Mouse (Mus musculus) megakaryocyte, adult 5-6 weeks (primary cell): ENCODE data around the gene Rarres2. TPM values are rescaled to one million over a fixed set of nuclear protein-coding genes. Genes with fewer than 3 reads are reported as not detected.

Source experiments
- ATAC-seq: 2 replicates; pipeline ENCODE4 v1.8.0; 2016; ENCODE audit warnings: mild to moderate bottlenecking, inconsistent platforms; ENCODE audit not compliant: poor library complexity, severe bottlenecking
- total RNA-seq, 2 experiments: library from RNA; stranded (forward) in 1 of 2; stranded (reverse) in 1 of 2; fragments of 153-499, 151-499 nt in 1 of 2; fragments of 221-1000, 200-1000 nt in 1 of 2; gene quantifications; 2 replicates each; pipeline versions ENCODE4 v1.2.3 to v1.2.4; 2015 to 2017

Rarres2 gene
- total RNA-seq, 2 experiments from 2014 or later, result 0.15 to 0.74 TPM

DNA sequence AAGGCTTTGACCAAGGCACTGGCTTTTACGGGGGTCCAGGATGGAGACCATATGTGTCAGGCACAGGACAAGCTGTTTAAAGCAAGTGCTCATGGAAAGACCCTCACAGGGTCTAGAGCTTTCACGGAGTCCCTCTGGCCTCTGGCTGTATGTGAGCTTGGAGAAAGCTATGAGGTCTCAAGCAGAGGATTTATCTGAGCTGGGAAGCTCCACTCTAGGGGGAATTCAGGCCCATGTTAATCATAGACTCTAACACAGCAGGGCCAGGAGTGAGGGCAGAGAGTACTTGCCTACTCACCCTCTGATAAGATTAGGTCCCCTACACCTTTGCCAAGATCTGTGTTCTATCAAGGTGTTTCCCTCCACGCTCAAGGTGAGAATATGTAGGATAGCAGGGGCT, 30.0 kb downstream of the Rarres2 start:
- ATAC-seq, result no peak

DNA sequence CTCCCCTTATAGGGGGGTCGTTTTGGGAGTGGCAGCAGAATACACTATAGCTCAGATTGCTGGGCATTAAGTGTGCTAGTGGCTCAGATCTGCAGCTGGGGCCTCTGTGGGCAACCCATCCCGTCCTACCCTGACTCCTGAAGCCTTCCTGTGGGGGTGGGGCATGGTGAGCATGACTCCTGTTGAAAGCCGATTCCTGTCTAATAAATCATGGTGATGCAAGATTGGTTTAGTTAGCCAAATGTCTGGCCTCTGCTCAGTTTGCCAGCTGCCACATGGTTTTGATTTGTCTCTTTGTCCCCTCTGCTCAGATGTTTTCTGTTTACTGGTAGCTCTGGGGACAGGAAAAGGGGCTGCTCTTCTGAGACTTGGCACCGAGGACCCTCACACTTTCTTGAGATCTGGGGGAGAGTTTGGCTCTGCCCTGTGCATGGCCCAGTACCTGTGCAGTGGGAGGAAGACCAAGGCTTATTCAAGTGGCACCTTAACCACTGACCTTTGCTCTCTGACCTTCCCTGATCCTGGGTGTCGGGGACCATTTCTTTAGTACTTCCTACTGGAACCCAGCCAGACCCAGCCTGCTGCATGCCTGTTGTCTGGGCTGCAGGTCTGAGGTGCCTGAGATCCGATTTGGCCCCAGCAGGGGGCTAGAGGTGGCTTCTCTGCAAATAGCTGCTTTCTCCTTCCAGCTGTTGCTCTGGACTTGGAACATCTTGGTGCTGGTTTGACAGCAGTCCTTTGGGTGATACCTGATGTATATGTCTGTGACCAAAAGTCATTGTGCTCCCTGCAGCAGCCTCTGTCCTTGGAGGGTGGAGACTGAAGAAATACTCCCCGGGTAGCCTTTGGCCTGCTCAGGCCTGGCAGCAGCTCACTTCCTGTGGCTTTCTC, 30.8 kb downstream of the Rarres2 start:
- no peak for ATAC-seq

DNA sequence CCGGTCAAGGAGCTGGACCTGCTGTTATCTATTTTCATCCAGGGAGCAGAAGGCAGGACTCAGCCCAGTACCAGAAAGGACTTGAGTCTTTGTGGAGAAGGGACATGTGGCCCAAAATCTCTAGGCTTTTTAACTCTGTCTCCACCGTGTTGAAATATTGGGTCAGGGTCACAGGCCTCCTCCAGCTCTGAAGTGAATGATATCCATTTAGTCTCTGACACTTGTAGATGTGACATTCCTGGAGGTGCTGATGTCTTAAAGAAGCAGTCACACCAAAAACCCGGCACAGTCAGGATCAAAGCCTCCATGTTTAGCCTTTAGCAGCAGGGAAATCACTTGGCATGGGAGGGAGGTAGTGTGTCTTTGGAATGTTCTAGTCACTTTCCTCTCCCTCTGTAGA, 31.9 kb downstream of the Rarres2 start:
- ATAC-seq, result no peak

DNA sequence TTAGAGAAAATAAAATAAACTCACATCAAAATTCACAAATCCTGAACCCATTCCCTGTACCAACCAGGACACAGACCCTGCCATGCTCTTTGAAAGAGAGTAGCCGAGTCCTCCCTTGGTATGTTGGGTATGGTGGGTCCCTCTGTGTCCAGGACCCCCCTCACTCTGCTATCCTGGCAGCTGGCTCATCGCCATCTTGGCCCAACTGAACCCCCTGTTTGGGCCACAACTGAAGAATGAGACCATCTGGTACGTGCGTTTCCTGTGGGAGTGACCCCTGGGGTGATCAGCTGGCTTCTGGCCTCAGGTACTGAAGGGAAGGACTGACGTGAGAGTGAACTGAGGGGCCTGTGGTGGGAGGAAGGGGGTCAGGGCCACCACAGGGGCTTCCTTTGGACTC, 32.7 kb downstream of the Rarres2 start:
- no peak for ATAC-seq

DNA sequence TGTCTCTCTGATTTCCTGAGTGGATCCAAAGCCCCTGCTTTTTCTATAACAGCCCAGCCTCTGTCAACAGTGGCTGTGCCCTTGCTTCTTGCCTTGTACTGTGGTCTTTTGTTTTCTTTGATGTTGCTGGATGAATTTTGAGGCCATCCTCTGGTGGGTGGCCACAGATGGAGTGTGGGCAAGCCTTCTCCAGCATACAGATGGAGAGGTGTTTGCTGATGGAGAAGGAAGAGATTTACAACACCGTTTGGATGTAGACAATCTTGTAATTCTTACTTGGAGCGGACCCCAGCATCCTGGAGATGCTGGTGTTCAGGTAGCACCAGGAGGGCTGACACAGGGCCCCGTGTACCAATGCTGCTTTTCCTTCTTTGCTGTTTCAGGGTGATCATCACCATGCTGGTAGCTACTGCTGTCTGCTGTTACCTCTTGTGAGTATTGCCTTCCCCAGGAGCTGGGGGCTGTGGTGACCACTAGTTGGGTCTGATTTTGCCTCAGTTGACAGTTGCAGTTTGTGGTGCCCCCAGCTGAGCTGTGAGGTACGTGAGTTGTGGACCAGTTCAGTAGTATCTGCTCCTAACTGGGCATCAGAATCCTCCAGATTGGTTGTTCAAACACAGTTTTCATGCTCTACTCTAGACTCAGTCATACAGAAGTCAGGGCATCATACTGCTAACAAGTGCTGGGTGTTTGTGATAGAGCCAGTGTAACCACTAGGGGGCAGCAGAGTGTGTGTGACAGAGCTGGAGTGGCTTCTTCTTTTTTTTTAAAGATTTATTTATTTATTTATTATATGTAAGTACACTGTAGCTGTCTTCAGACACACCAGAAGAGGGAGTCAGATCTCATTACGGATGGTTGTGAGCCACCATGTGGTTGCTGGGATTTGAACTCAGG, 33.5 kb downstream of the Rarres2 start:
- ATAC-seq, result peak; percentile 85

DNA sequence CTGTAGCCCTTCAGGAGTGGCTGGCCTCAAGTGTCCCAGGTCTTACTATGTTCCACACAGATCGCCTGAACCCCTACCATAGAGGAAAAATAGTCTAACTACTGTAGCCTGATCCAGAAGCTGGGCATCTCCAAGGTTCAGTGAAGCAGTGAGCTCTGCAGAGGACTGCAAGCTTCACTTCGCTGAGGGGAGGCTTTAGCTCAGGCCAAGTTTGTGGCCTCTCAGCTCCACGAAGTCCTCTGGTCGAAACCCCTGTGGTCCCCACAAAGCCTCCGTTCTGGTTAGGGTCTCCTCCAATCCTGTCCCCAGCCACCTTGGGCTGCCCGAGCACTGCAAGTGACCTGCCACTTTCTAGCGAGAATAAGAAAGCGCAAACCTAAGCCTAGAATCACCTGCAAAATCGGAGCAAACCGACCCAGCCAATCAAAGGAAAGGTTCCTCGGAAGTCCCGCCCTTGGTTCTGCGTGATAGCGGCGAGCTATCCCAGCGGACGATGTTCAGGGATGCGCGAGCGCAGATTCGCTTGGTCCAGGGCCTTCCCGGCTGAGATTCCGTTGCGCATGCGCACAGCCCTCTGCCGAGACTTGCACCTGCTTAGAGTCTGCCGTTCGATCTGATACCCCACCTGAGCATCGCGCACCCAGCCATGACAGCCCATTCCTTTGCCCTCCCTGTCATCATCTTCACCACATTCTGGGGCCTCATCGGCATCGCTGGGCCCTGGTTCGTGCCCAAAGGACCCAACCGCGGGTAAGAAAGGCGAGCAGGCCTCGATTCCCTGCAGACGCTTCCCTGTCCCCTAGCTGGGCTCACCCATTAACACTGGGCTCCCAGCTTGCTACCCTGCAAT, 35.3 kb downstream of the Rarres2 start, which contains the start of gene Atp6v0e2:
TSS of gene Atp6v0e2 (plus strand) at position 511 of the 850 bp plus-strand sequence.
- no peak for ATAC-seq

DNA sequence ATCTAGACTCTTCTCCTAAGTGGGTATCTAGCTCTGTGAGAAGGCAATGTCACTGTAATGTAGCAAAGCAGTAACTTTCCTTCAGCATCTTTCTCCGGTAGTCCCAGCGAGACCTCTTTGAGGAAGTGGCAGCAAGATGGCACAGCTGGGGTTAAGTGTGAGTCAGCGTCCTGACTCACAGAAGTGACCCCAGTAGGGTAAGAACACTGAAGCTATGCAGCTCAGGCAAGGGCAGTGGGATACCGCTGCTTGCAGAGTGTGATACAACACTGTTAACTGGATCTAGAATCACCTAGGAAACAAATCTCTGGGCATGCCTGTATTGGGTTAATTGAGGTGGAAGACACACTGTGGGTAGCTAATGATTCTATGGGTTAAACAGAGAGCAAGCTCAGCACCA, 36.5 kb downstream of the Rarres2 start:
- ATAC-seq, result no peak

DNA sequence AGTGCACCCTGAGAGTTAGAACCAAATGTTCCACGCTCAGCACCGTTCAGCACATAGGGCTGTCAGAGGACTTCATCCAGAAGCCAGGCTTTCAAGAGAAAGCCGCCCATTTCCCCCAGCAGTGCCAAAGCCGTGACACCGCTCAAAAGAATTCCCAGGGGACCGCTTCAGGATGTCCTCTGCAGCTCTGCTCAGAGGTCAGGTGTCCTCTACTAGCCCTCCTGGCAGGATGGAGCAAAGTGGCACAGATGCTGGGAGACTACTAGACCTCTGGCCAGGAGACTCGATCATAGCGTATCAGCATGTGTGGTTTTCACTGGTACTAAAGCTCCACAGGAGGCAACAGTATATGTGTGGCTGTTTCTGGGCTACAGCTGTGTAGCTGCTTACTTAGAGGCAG, 37.7 kb downstream of the Rarres2 start:
- no peak for ATAC-seq

DNA sequence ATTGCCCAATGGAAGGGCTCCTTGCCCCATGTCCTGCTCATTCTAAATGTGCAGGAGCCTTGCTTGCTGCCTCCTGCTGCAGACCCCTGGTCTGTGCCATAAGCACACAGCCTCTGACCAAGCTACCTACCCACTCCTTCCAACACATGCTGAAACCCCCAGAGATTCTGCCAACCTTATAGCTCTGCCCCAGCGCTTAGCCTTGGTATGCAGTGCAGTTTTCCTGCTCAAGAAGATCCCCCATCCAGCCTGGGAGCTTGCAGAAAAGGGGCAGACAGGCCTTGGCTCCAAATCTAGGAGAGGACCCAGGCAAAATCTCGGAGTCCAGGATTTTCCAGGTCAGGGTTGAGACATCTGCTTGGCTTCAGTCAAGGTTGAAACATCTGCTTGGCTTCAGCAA, 39.1 kb downstream of the Rarres2 start:
- ATAC-seq, result no peak

DNA sequence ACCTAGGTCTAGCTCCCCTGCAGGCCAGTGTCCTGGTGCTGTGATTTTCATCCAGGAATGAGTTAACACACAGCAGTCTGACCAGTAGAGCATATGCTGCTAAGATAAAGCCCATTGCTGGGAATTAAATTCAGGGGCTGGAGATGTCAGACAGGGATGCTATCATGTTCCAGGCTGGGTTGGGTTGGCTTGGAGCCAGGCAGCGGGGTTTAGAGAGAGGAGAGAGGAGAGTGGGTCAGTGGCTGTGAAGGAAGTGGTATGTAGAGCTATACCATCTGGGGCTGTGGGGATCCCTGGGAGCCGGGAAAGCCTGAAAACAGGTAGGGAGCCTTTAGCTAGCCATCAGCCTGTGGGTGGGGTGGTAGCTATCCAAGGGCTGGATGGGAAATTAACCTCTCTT, 41.7 kb downstream of the Rarres2 start:
- ATAC-seq, result no peak

DNA sequence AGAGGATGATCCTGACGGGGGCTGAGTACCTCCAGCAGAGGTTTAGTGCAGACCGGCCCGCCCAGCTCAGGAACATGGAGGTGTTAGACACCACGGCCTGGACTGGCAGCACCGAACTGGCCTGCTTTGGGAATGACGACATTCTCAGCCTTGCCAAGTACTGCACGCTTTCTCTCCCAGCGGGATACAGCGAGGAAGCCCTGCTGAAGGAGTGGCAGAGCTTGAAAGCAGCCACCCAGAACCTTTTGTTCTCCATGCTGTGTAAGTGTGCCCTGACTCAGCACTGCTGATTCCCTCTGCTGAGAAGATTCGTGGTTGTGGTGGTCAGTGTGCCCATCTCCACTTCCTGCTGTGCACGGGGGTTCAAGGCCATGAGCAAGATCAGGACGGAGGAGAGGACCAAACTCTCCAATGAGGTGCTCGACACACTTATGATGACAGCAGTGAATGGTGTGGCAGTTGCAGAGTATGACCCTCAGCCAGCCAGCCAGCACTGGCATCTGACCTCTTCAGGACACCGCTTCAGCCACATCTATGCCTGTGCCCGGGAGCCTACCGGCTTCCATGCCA, 42.6 kb downstream of the Rarres2 start:
- ATAC-seq, result no peak

DNA sequence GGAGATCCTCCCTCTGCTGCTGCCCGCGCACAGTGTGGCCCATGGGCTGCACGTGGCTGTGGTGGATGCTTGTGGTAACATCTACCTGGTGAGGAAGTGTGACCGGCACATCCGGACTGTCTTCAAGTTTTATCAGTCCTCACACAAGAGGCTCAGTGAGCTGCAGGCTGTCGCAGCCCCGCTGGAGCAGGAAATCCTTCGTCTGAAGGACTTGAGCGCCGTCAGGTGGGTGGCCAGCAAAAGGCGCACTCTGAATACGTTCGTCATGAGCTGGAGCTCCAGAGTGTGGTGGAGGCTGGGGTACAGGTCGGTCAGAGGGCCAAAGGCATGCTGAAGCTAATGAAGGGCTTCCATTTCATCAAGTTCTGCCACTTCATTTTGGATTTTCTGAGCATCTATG, 43.3 kb downstream of the Rarres2 start:
- ATAC-seq, result no peak

DNA sequence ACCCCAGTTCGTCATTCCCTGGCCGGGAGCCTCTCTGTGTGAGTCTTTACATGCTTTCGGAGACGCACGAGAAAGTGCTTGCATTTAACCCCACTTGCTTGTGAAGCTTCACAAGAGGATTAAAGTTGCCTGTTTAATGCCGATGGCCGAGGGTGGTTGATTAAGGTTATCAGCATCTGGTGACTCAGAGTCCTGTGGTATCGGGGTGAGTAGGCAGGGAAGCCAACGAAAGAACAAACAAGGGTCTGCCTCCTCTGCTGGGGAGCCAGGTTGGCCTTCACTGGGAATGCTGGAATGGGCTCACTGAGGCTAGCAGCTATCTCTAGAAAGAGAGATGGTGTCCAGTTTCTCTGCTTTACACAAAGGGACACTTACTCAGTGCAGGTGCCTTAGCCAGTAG, 44.7 kb downstream of the Rarres2 start:
- ATAC-seq, result no peak

DNA sequence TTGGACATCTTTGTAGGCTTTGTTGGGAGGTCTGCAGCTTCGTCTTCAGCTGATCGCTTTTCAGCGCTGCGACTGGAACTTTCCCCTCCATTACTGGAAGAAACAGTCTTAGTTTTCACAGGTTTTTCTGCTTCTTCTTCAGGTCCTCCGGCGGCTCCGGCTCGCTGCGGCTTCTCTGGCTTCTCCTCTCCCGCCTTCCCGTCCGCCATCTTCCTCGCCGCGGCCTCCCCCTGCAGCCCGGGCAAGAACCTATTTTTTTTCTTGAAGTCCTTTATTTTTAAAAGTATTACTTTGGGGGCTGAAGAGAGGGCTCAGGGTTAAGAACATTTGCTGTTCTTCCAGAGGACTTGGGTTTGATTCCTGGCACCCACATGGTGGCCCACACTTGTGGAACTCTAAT, 47.7 kb downstream of the Rarres2 start:
- ATAC-seq, result peak; percentile 99

Other genes with a start within 250 kb of the Rarres2 start
- 0.67 and 1.1 TPM in 2 replicates for gene Krba1, start 177.2 kb downstream of the Rarres2 start, total RNA-seq (2015)
- 1.2 and 1.9 TPM in 2 replicates for gene Krba1, start 177.2 kb downstream of the Rarres2 start, total RNA-seq (2017)
- gene Zfp467, start 127.0 kb downstream of the Rarres2 start, total RNA-seq (2015), result 23.7 and 28.7 TPM in 2 replicates
- gene Zfp467, start 127.0 kb downstream of the Rarres2 start, total RNA-seq (2017), result 7.4 and 9.0 TPM in 2 replicates
- 0.02 TPM in 1 of 2 replicates, not detected in the other for gene Sspo, start 124.6 kb downstream of the Rarres2 start, total RNA-seq (2015)
- gene Sspo, start 124.6 kb downstream of the Rarres2 start, total RNA-seq (2017), result not detected in 2 replicates
- not detected in 2 replicates for gene Atp6v0e2, start 35.2 kb downstream of the Rarres2 start, total RNA-seq (2015)
- gene Atp6v0e2, start 35.2 kb downstream of the Rarres2 start, total RNA-seq (2017), result 0.48 TPM in 1 of 2 replicates, not detected in the other
- 13.4 and 14.3 TPM in 2 replicates for gene Lrrc61, start 18.0 kb downstream of the Rarres2 start, total RNA-seq (2015)
- gene Lrrc61, start 18.0 kb downstream of the Rarres2 start, total RNA-seq (2017), result 9.7 and 11.3 TPM in 2 replicates
- gene Gm45021, start 16.8 kb upstream of the Rarres2 start, total RNA-seq (2015), result not detected in 2 replicates
- gene Gm45021, start 16.8 kb upstream of the Rarres2 start, total RNA-seq (2017), result not detected in 2 replicates
- 1.8 and 2.7 TPM in 2 replicates for gene Repin1, start 21.1 kb upstream of the Rarres2 start, total RNA-seq (2015)
- 4.0 and 4.3 TPM in 2 replicates for gene Repin1, start 21.1 kb upstream of the Rarres2 start, total RNA-seq (2017)
- not detected in 2 replicates for gene Gm44965, start 21.2 kb upstream of the Rarres2 start, total RNA-seq (2015)
- not detected in 2 replicates for gene Gm44965, start 21.2 kb upstream of the Rarres2 start, total RNA-seq (2017)
- gene Zfp775, start 29.3 kb upstream of the Rarres2 start, total RNA-seq (2015), result 0.45 and 0.82 TPM in 2 replicates
- gene Zfp775, start 29.3 kb upstream of the Rarres2 start, total RNA-seq (2017), result 1.8 and 6.3 TPM in 2 replicates
- gene AI854703, start 54.0 kb upstream of the Rarres2 start, total RNA-seq (2015), result not detected in 2 replicates
- not detected in 2 replicates for gene AI854703, start 54.0 kb upstream of the Rarres2 start, total RNA-seq (2017)
- gene Gimap8, start 74.4 kb upstream of the Rarres2 start, total RNA-seq (2015), result 2.8 and 2.9 TPM in 2 replicates
- gene Gimap8, start 74.4 kb upstream of the Rarres2 start, total RNA-seq (2017), result 4.9 and 8.0 TPM in 2 replicates
- 5.0 and 11.2 TPM in 2 replicates for gene Gimap9, start 103.3 kb upstream of the Rarres2 start, total RNA-seq (2015)
- 8.9 and 10.4 TPM in 2 replicates for gene Gimap9, start 103.3 kb upstream of the Rarres2 start, total RNA-seq (2017)
- 24.2 and 24.8 TPM in 2 replicates for gene Gimap4, start 111.8 kb upstream of the Rarres2 start, total RNA-seq (2015)
- 46.0 and 76.0 TPM in 2 replicates for gene Gimap4, start 111.8 kb upstream of the Rarres2 start, total RNA-seq (2017)
- gene Gimap6, start 135.4 kb upstream of the Rarres2 start, total RNA-seq (2015), result 6.2 and 10.6 TPM in 2 replicates
- 15.7 and 23.1 TPM in 2 replicates for gene Gimap6, start 135.4 kb upstream of the Rarres2 start, total RNA-seq (2017)
- 0.68 TPM in 1 of 2 replicates, not detected in the other for gene Gm28053, start 145.8 kb upstream of the Rarres2 start, total RNA-seq (2015)
- gene Gm28053, start 145.8 kb upstream of the Rarres2 start, total RNA-seq (2017), result 7.3 and 16.2 TPM in 2 replicates
- gene Gimap7, start 145.8 kb upstream of the Rarres2 start, total RNA-seq (2015), result 1.5 and 3.5 TPM in 2 replicates
- 3.9 TPM in 2 replicates for gene Gimap7, start 145.8 kb upstream of the Rarres2 start, total RNA-seq (2017)
- gene Gimap1, start 166.3 kb upstream of the Rarres2 start, total RNA-seq (2015), result 5.0 and 5.8 TPM in 2 replicates
- 5.3 and 14.2 TPM in 2 replicates for gene Gimap1, start 166.3 kb upstream of the Rarres2 start, total RNA-seq (2017)
- 4.7 and 5.7 TPM in 2 replicates for gene Gimap5, start 173.4 kb upstream of the Rarres2 start, total RNA-seq (2015)
- gene Gimap5, start 173.4 kb upstream of the Rarres2 start, total RNA-seq (2017), result 4.5 and 11.2 TPM in 2 replicates
- gene Gimap3, start 198.1 kb upstream of the Rarres2 start, total RNA-seq (2015), result 5.3 and 9.4 TPM in 2 replicates
- gene Gimap3, start 198.1 kb upstream of the Rarres2 start, total RNA-seq (2017), result 7.8 and 9.9 TPM in 2 replicates